Mouse (Mus musculus) lung, adult 2 months (tissue): Measurements from ENCODE around the gene Alg12.

ENCODE experiments used
- CTCF ChIP-seq: fragments of 200-500 bp; IDR thresholded peaks from 2 replicates; pipeline ENCODE4 v1.5.1; 2011; ENCODE audit warnings: mild to moderate bottlenecking, low read length, control low read depth; ENCODE audit not compliant: insufficient read depth
- POLR2A ChIP-seq: fragments of 200-500 bp; IDR thresholded peaks from 2 replicates; pipeline ENCODE4 v1.6.1; 2011; ENCODE audit warnings: low read depth, mild to moderate bottlenecking, control low read depth, low read length, borderline replicate concordance; ENCODE audit errors: extremely low read depth

DNA sequence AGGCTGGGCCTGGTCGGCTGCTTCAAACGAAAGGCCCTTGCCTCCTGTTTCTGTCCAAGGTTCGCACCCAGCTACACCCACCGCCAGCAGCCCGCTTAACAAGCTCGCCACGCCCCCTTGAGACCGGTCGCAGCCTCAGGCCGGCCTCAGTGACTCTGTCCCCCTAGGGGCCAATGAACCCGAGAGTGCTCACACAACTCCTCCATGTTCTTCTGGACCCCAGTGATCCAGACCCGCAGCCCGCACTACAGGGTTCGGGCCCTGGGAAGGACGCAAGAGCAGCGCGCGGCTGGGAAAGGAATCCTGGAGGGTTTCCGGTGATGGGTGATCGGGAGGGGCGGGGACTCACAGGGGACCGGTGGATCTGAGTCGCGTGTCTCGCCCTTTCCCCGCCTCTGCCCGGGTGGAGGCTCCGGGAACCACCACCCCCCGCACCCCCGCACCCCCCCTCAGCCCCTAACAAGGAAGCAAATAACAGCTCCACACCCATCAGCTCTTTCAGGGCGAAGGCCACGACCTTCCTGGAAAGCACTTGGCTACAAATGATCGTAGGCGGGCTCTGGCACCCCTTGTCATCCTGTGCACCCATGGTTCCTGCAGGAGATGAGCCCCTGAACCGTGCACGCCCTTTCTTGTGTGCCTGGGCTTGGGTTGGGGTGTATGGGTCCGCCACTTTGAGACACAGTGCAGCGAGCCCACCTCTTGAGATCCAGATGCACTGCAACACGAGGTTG is 18.2 kb upstream of the Alg12 start:
- TF ChIP-seq POLR2A, result peak; percentile 49; the same call in 1 of the 2 replicates
- TF ChIP-seq CTCF, result 0 out of 2 replicates have a peak, but pooled peaks have one; percentile 11
